Mouse (Mus musculus) forebrain, embryonic 15.5 days (tissue): ENCODE results near the gene Rps10. TPM values are rescaled to one million over a fixed set of nuclear protein-coding genes. Genes with fewer than 3 reads are reported as not detected.
A peak's percentile ranks its signal among the peaks of the same experiment; 100 is the strongest.

Source experiments
- ATAC-seq: fragments of 200-750 bp; cut with Nextera tagmentation; replicated peaks from 2 replicates; pipeline ENCODE4 v1.8.0; 2017; ENCODE audit warnings: mild to moderate bottlenecking, moderate TSS enrichment, moderate library complexity
- H3K27ac ChIP-seq: fragments of 300-500 bp; sonication (generic); replicated peaks from 2 replicates; pipeline ENCODE4 v1.5.1; 2015; ENCODE audit warnings: mild to moderate bottlenecking, inconsistent platforms
- H3K27me3 ChIP-seq: fragments of 300-500 bp; sonication (generic); 2 replicates; pipeline ENCODE4 v1.6.1; 2015; ENCODE audit warnings: inconsistent platforms
- H3K36me3 ChIP-seq: fragments of 300-500 bp; sonication (generic); 2 replicates; pipeline ENCODE4 v1.6.1; 2015; ENCODE audit warnings: mild to moderate bottlenecking, inconsistent platforms
- H3K4me1 ChIP-seq: fragments of 300-500 bp; sonication (generic); 2 replicates; pipeline ENCODE4 v1.6.1; 2015; ENCODE audit warnings: inconsistent platforms
- H3K4me2 ChIP-seq: fragments of 300-500 bp; sonication (generic); replicated peaks from 2 replicates; pipeline ENCODE4 v1.6.1; 2015; ENCODE audit warnings: mild to moderate bottlenecking, inconsistent platforms
- H3K4me3 ChIP-seq: fragments of 300-500 bp; sonication (generic); 2 replicates; pipeline ENCODE4 v1.5.1; 2015; ENCODE audit warnings: mild to moderate bottlenecking, inconsistent platforms
- H3K9ac ChIP-seq: fragments of 300-500 bp; sonication (generic); replicated peaks from 2 replicates; pipeline ENCODE4 v1.6.1; 2015; ENCODE audit warnings: mild to moderate bottlenecking, inconsistent platforms
- H3K9me3 ChIP-seq: fragments of 300-500 bp; sonication (generic); 2 replicates; pipeline ENCODE4 v1.6.1; 2016; ENCODE audit warnings: inconsistent platforms
- WGBS: fragments of 180-500 bp; shearing (Covaris S2); methylation state at CpG from one replicate; pipeline ENCODE4 v1.1.7; 2015; ENCODE audit warnings: mixed read lengths; 5-methylcytosine and 5-hydroxymethylcytosine counted together
- polyA plus RNA-seq: library from polyadenylated mRNA; unstranded; fragments of >200 nt; fragmentation: Nextera tagmentation; extraction: Ambion mirVana; gene quantifications from 2 replicates; pipeline ENCODE4 v1.2.1, GENCODE M21; 2015

Rps10 gene
- polyA plus RNA-seq, 1 experiment from 2014 or later = 578 TPM

DNA sequence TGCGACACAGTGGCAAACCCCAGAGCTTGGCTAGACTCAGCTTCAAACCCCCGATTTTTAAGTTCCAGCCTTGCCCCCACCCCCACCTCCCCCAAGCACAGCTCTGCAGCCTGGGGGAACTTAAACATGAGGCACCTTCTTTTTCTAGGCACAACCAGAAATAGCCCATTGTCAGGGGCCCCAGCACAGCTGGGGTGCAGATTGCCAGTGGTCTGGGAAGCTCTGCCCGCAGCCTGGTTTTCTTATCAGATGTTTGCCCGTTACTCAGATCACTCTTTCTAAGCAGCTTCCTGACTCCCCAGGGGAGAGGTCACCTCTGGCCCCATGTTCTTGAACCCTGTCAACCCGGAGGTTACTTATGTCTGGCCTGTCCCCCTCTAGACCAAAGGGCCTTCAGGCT, 19.9 kb upstream of the Rps10 start:
- Histone ChIP-seq H3K4me3 (peak overlapping the region; percentile 59), H3K9ac (peak overlapping the region; percentile 56), H3K9me3 (no peaks in the 10 kb centered on the region), H3K36me3 (no peaks in the 10 kb centered on the region), H3K27ac (peak overlapping the region; percentile 44; the same call in 1 of the 2 replicates), H3K27me3 (no peaks in the 10 kb centered on the region), H3K4me1 (peaks cover 22% of the 10 kb centered on the region), H3K4me2 (peak overlapping the region; percentile 81)
- ATAC-seq = no peak
- 38% methylated on average over 5 of the region's 5 CpGs for WGBS

DNA sequence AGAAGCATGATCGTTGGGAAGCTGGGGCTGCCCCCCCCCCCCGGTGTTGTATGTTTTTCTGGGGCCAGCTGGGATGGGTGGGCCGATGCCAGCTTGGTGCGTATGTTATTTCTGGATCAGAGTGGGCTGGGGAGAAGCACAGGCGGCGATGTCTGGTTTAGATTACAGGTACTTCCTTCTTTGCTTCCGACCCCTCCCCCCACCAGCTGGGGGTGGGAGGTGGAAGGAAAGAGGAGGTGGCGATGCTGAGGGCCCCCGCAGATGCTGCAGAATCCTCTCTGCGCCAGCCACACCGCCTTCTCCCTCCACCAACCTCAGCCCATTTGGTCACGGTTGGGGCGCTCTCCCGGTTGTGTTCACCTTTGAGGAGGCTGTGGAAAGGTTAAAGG, 19.5 kb upstream of the Rps10 start:
- 3% methylated on average over 14 of the region's 14 CpGs for WGBS
- Histone ChIP-seq H3K4me3 (peak overlapping the region; percentile 59), H3K36me3 (no peaks in the 10 kb centered on the region), H3K27ac (peak overlapping the region; percentile 54), H3K27me3 (no peaks in the 10 kb centered on the region), H3K9me3 (no peaks in the 10 kb centered on the region), H3K4me1 (peaks cover 22% of the 10 kb centered on the region), H3K4me2 (peak overlapping the region; percentile 81), H3K9ac (peak overlapping the region; percentile 56)
- peak; percentile 69 for ATAC-seq

DNA sequence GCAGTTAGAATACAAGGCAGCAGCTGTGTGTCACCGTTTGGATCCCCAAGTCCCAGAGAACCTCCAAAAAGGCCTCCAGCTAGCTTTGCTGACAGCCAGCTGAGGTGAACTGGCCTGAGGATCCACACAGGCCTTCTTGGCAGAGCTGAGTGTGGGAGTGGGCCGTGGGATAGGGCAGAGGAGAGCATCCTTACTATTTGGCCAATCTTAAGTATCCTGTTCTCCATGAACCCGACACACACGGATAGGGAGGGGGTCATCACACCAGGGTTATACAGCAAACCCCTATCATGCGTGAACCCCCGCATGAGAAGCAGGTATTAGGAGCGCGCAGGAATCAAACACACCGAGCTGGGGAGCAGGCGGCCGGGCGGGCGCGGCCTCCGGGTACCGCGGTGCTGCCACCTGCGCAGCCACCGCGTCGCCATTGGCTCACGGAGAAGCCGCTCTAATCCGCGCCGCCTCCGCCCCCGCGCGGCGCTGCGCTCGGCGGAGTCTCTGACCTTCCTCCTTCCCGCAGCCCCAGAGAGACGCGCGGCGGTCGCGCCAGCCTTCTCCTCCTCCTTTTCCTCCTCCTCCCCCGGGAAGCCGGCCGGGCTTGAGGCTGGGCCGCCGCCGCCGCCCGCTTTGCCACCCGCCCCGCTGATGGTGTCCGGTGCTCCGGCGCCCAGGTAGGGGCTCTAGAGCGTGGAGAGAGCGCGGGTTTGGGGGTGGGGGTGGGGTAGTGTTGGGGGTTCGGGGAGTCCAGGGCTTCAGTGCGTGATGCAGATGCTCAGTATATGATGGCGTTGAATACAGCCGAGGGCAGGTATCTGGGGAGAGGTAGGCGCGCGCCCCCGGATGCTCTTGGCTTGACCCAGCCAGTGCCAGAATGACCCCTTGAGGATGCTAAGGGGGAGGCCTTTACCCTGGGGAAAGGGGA, 18.9 kb upstream of the Rps10 start, which contains the start of gene Pacsin1:
Gene Pacsin1 (plus strand): TSS at position 421 of the 922 bp plus-strand sequence.
- H3K9me3 ChIP-seq = no peaks in the 10 kb centered on the region
- WGBS = 2% methylated on average over 50 of the region's 65 CpGs
- ATAC-seq = peak; percentile 87
- no peaks in the 10 kb centered on the region for H3K36me3 ChIP-seq
- H3K4me1 ChIP-seq = peaks cover 22% of the 10 kb centered on the region
- H3K27ac ChIP-seq = peak within 1 kb of the TSS; percentile 54
- peak within 1 kb of the TSS; percentile 56 for H3K9ac ChIP-seq
- H3K4me3 ChIP-seq = peak within 1 kb of the TSS; percentile 59
- no peaks in the 10 kb centered on the region; the same call in 1 of the 2 replicates for H3K27me3 ChIP-seq
- H3K4me2 ChIP-seq = peak within 1 kb of the TSS; percentile 81

DNA sequence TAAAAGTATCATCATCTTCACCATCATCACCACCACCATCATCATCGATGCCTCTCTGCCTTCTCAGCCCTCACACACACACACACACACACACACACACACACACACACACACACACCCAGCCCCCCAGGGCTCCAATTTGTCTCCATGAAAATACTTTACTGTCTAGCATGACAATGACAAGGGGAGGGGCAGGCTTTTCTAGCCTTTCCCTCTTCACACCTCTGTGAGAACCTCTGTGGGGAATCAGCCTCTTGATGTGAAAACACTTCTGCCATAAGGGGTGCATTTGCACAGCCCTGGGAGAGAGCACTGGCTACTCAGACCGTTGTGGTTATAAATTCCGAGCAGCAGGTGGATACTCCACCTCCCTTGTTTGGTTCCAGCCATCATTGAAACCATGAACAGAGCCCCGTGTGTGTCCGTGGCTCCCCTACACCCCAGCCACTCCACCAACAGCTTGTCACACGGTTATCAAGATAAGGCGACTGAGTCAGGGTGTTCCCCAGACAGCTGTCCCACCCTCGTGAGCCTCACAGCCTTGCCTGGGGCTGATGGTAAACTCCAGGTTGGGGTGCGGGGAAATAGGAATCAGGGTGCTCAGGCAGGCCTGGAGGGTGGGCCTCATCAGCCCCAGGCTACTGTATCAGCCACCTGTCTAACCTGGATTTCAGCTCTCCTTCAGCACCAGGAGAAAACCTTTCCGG, 16.9 kb upstream of the Rps10 start:
- H3K9me3 ChIP-seq = no peaks in the 10 kb centered on the region
- no peaks in the 10 kb centered on the region for H3K36me3 ChIP-seq
- H3K27me3 ChIP-seq = no peaks in the 10 kb centered on the region; the same call in 1 of the 2 replicates
- H3K27ac ChIP-seq = no peak overlapping the region
- no peak overlapping the region for H3K9ac ChIP-seq
- 82% methylated on average over 10 of the region's 10 CpGs for WGBS
- peaks cover 22% of the 10 kb centered on the region for H3K4me1 ChIP-seq
- H3K4me2 ChIP-seq = no peak overlapping the region
- H3K4me3 ChIP-seq = no peak overlapping the region
- no peak for ATAC-seq

DNA sequence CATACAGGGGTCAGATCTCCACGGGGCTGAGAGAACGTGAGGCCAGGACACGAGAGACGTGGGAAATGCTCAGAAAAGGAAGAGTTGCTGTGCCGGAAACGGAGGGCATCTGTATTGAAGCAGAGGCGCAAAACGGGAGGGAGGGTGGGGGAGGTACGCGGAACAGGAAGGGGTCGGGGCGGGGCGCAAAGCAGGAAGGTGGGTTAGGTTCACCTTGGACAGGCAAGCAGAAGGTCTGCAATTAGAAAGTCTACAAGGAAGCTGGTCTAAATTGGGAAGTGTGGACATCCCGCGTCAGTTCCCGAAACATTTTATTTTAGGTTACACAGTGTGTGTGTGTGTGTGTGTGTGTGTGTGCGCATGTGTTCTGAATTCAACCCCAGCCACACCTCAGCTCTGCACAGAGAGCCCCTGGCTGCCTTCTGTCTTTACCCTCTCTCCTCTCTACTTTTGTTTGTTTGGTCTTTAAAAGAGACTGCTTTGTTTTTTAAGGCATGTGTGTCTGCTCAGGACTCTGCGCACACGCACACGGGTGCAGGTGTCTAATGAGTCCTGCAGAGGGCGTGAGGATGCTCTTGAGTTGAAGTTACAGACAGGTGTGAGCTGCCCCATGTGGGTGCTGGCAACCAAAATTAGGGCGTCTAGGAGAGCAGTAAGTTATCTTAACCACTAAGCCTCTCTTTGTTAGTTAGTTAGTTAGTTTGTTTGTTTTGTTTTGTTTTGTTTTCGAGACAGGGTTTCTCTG, 15.7 kb upstream of the Rps10 start:
- no peak for ATAC-seq
- no peak overlapping the region for H3K27ac ChIP-seq
- H3K4me1 ChIP-seq = peaks cover 20% of the 10 kb centered on the region
- H3K4me2 ChIP-seq = no peak overlapping the region
- no peaks in the 10 kb centered on the region; the same call in 1 of the 2 replicates for H3K27me3 ChIP-seq
- H3K36me3 ChIP-seq = no peaks in the 10 kb centered on the region
- no peak overlapping the region for H3K9ac ChIP-seq
- no peaks in the 10 kb centered on the region for H3K9me3 ChIP-seq
- H3K4me3 ChIP-seq = no peak overlapping the region
- WGBS = 86% methylated on average over 23 of the region's 23 CpGs

DNA sequence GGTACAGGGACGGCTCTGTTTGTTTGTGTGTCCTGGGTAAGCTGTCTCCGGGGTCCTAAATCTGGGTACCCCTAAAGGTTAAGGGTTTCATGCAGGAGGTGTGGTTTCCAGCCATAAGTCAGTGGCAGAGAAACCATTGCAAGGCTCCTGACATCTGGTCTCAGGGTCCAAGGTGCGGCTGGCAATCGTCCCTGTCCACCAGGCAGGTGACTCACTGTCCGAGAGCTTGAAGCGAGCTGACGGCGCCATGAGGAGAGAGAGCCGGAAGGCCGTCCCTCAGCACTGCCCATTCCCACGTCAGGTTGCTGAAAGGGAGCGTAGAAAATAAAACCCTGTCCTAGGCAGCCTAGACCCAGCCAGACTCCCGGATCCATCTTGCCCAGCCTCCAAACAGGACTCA, 14.1 kb upstream of the Rps10 start:
- H3K36me3 ChIP-seq = no peaks in the 10 kb centered on the region
- no peak overlapping the region for H3K27ac ChIP-seq
- H3K27me3 ChIP-seq = no peaks in the 10 kb centered on the region; the same call in 1 of the 2 replicates
- H3K9ac ChIP-seq = no peak overlapping the region
- WGBS = 83% methylated on average over 13 of the region's 13 CpGs
- no peak for ATAC-seq
- H3K9me3 ChIP-seq = no peaks in the 10 kb centered on the region
- H3K4me3 ChIP-seq = no peak overlapping the region
- no peak overlapping the region for H3K4me2 ChIP-seq
- H3K4me1 ChIP-seq = peaks cover 6% of the 10 kb centered on the region; the same call in 1 of the 2 replicates

DNA sequence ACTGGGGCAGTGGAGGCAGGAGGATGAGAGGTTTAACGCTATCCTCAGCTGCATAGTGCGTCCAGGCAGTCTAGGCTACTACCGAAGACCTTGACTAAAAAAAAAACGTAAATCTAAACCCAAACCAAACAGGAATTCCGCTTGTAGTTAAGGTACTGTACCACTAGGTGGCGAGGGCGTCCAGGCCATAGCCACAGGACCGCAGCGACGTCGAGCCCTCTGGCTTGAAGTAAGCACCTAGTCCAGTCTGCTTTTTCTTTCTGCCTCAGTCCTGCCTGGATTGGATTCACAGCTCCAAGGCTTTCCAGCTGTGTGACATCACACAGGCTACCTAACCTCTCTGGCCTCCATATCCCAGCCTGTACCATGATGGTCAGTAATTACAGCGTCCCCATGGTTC, 13.7 kb upstream of the Rps10 start:
- Histone ChIP-seq H3K9me3 (no peaks in the 10 kb centered on the region), H3K36me3 (no peaks in the 10 kb centered on the region), H3K4me2 (no peak overlapping the region), H3K27me3 (no peaks in the 10 kb centered on the region; the same call in 1 of the 2 replicates), H3K4me1 (peaks cover 4% of the 10 kb centered on the region; the same call in 1 of the 2 replicates), H3K4me3 (no peak overlapping the region), H3K9ac (no peak overlapping the region), H3K27ac (no peak overlapping the region)
- WGBS = 14% methylated on average over 12 of the region's 12 CpGs
- no peak for ATAC-seq

DNA sequence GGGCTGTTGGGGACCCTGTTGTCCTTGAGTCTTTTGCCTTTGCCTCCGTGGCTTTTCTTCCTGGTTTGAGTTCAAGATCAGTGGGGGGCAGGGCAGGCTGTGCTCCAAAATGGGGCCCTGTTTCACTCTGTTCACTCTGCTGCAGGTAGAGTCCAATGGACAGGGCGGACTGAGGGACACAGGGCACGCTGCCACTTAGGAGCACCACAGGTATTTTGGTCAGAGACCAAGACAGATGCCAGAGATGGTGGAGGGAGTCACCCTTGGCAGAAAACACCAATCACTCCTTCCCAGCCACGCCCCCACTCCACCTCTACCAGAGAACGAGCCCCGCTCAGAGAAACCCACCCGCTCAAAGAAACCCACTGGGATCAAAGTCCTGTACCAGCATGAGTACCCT, 9.3 kb upstream of the Rps10 start:
- 53% methylated on average over 7 of the region's 7 CpGs for WGBS

DNA sequence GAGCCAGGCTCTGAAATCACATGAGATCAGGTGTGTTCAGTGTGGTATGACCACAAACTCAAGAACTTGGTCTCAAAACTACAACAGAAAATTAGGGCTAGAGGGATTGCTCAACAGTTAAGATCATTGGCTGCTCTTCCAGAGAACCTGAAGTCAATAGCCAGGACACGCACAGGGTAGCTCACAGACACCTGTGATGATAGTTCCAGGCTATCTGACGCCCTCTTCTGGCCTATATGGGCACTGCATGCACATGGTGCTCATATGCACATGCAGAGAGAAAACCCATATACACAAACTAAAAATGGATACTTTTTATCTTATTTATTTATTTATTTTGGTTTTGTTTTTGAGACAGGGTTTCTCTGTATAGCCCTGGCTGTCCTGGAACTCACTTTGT, 8.1 kb upstream of the Rps10 start:
- Histone ChIP-seq H3K4me3 (no peak overlapping the region), H3K9ac (no peak overlapping the region), H3K36me3 (no peaks in the 10 kb centered on the region), H3K27ac (no peak overlapping the region), H3K4me1 (peaks cover 14% of the 10 kb centered on the region), H3K4me2 (no peak overlapping the region), H3K27me3 (no peaks in the 10 kb centered on the region), H3K9me3 (no peaks in the 10 kb centered on the region)
- WGBS = 32% methylated on average over 2 of the region's 2 CpGs
- ATAC-seq = no peak

More for the DNA sequence above, 9.3 kb upstream of the Rps10 start:
- Histone ChIP-seq H3K27me3 (no peaks in the 10 kb centered on the region; the same call in 1 of the 2 replicates), H3K9me3 (no peaks in the 10 kb centered on the region), H3K9ac (no peak overlapping the region), H3K4me1 (peaks cover 14% of the 10 kb centered on the region), H3K4me3 (no peak overlapping the region), H3K27ac (no peak overlapping the region), H3K36me3 (no peaks in the 10 kb centered on the region), H3K4me2 (no peak overlapping the region)
- no peak for ATAC-seq

DNA sequence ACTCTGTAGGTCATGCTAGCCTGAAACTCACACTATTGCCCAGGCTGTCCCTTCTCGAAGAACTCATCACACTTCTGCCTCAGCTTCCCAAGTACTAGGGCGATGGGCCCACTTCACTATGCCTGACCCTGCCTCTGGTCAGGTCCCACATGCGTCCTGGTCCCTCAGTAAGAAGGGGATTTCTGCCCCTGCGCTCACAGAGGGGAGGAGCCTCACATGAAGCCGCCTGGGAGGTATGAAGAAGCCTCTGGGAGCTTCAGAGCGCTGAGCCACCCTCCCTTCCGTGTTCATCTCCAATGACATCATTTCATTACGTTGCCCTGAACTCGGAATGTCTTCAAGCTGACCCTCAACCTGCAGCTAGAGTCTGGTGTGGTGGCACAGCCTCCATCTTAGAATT, 7.3 kb upstream of the Rps10 start:
- no peak for ATAC-seq
- Histone ChIP-seq H3K4me1 (peaks cover 14% of the 10 kb centered on the region), H3K9me3 (no peaks in the 10 kb centered on the region), H3K4me3 (no peak overlapping the region), H3K27ac (peak overlapping the region; percentile 81), H3K36me3 (no peaks in the 10 kb centered on the region), H3K27me3 (no peaks in the 10 kb centered on the region), H3K4me2 (no peak overlapping the region), H3K9ac (no peak overlapping the region)
- 85% methylated on average over 9 of the region's 9 CpGs for WGBS

DNA sequence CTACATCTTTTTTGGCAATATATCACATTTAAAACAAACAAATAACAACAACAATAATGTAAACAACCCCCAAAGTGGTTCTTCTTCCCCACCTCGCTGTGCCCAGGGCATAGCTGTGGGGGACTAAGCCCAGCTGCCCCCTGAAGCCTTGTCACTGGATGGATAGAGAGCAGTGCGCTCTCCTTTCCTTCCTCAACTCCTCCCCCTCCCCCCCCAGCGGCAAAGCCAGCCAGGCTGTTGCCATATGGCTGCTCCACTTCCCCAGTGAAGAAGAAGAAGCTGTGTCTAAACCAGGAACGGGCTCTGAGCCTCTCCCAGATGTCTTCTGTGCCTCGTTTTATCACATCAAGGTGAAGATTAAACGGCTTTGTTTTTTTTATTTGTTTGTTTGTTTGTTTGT, 6.6 kb upstream of the Rps10 start:
- ATAC-seq = peak; percentile 58
- 40% methylated on average over 6 of the region's 6 CpGs for WGBS
- no peaks in the 10 kb centered on the region for H3K36me3 ChIP-seq
- peaks cover 14% of the 10 kb centered on the region for H3K4me1 ChIP-seq
- peak overlapping the region; percentile 81 for H3K27ac ChIP-seq
- peak overlapping the region; percentile 19 for H3K4me2 ChIP-seq
- no peak overlapping the region for H3K4me3 ChIP-seq
- no peak overlapping the region for H3K9ac ChIP-seq
- no peaks in the 10 kb centered on the region for H3K9me3 ChIP-seq
- H3K27me3 ChIP-seq = no peaks in the 10 kb centered on the region
